Mouse (Mus musculus): ENCODE results near the gene Marcks. TPM values are rescaled to one million over a fixed set of nuclear protein-coding genes. Genes with fewer than 3 reads are reported as not detected.
"Not testable (repeated sequence)": the region's sequence is repeated elsewhere in the genome, so short reads cannot be mapped to it uniquely, and the experiment has no call there.

Gene Marcks
- polyA plus RNA-seq, 1 experiment: 4.6 TPM

- H3K27me3 ChIP-seq (ENCODE audit: control insufficient read depth, insufficient read depth, low read length): no peaks in the 10 kb centered on the region
- no peak for TF ChIP-seq POLR2A (IDR thresholded peaks at IDR 0.05; ENCODE audit: control insufficient read depth, low read depth, low read length)
- no peak for TF ChIP-seq CTCF (IDR thresholded peaks at IDR 0.05; ENCODE audit: control insufficient read depth, insufficient read depth, insufficient replicate concordance, low read depth, low read length)
- no peaks in the 10 kb centered on the region; the same call in 1 of the 2 replicates for H3K4me1 ChIP-seq (ENCODE audit: control insufficient read depth, insufficient read depth, low read length)
- no peak overlapping the region for H3K27ac ChIP-seq (ENCODE audit: control insufficient read depth, insufficient read depth, low read depth, low read length)
- H3K36me3 ChIP-seq (ENCODE audit: control insufficient read depth, insufficient read depth, low read length): no peaks in the 10 kb centered on the region
- no peak overlapping the region for H3K4me3 ChIP-seq (ENCODE audit: control insufficient read depth, low read depth, low read length)
Observed at GRCm38 (mm10) chr10:37093306-37093705, 45.4 kb downstream of the Marcks start.

GRCm38 (mm10) chr10:37090411-37090810 lies 48.3 kb downstream of the Marcks start:
- H3K27me3 ChIP-seq (ENCODE audit: control insufficient read depth, insufficient read depth, low read length): no peaks in the 10 kb centered on the region
- H3K27ac ChIP-seq (ENCODE audit: control insufficient read depth, insufficient read depth, low read depth, low read length): no peak overlapping the region
- TF ChIP-seq CTCF (IDR thresholded peaks at IDR 0.05; ENCODE audit: control insufficient read depth, insufficient read depth, insufficient replicate concordance, low read depth, low read length) (no peak), POLR2A (IDR thresholded peaks at IDR 0.05; ENCODE audit: control insufficient read depth, low read depth, low read length) (no peak)
- H3K4me1 ChIP-seq (ENCODE audit: control insufficient read depth, insufficient read depth, low read length): no peaks in the 10 kb centered on the region
- no peak overlapping the region for H3K4me3 ChIP-seq (ENCODE audit: control insufficient read depth, low read depth, low read length)
- H3K36me3 ChIP-seq (ENCODE audit: control insufficient read depth, insufficient read depth, low read length): no peaks in the 10 kb centered on the region

- not testable (repeated sequence) for H3K4me3 ChIP-seq (ENCODE audit: control insufficient read depth, low read depth, low read length); H3K27me3 ChIP-seq (ENCODE audit: control insufficient read depth, insufficient read depth, low read length); H3K4me1 ChIP-seq (ENCODE audit: control insufficient read depth, insufficient read depth, low read length); H3K36me3 ChIP-seq (ENCODE audit: control insufficient read depth, insufficient read depth, low read length); H3K27ac ChIP-seq (ENCODE audit: control insufficient read depth, insufficient read depth, low read depth, low read length)
Observed at GRCm38 (mm10) chr10:37084071-37084470, 54.6 kb downstream of the Marcks start.

Other genes with a start within 250 kb of the Marcks start
- 7.4 and 10.3 TPM in 2 replicates for gene Hdac2, start 164.4 kb downstream of the Marcks start, polyA plus RNA-seq (2012; rRNA removed)

Data from testis, adult 2 months (tissue).